Mouse (Mus musculus): ENCODE measurements around the gene Ppp1r13l.

Ppp1r13l gene

DNA sequence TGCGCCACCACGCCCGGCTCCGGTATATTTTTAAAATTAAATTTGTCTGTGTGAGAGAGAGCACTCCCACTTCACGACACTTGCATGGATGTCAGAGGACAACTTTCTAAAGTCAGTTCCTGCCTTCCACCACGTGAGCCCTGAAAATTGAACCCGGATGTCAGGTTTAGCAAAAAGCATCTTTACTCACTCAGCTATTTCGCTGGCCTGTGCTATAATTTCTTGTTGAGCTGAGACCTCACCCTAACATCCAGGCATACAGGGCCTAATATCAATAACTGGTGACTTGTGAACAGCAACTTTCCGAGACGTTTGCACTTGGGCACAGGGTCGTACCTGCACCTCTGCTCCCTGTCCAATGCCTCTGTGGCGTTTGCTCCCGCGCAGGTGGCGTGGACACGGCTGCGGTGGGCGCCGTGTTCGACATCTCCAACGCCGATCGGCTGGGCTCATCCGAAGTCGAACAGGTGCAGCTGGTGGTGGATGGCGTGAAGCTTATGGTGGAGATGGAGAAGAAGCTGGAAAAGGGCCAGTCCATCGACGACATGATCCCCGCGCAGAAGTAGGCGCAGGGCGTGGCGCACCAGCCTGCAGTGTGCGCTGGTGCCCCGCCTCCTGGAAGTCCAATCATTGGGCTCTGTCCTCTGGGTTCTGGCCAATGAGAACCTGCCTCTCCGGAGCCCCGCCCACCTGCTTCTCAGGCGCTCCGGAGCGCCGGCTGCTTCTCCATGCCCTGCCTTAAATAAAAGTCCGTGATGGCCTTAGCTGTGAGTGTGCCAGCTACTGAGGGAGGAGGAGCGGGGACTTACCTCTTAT, 61.5 kb downstream of the Ppp1r13l start:
- peak; percentile 83 for DNase-seq

DNA sequence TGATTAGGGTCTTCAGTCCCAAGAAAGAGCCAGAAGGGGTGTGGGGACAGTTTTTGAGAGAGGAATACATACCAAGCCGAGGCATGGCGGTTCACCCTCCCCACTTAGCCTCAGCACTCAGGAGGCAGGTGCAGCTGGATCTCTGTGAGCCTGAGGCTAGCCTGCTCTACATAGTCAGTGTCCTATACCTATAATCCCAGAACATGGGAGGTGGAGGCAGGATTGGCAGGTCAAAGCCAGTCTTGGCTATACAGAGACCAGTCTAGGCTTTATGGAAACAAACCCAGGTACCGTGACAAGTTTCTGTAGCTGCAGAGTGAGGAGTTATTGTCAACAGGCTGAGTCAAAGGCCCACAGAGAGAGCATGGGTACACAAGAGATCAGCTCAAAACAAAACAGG, 63.5 kb downstream of the Ppp1r13l start:
- DNase-seq, result no peak

GRCm38 (mm10) chr7:19424051-19424450, 64.5 kb downstream of the Ppp1r13l start:
- DNase-seq, result no peak

DNA sequence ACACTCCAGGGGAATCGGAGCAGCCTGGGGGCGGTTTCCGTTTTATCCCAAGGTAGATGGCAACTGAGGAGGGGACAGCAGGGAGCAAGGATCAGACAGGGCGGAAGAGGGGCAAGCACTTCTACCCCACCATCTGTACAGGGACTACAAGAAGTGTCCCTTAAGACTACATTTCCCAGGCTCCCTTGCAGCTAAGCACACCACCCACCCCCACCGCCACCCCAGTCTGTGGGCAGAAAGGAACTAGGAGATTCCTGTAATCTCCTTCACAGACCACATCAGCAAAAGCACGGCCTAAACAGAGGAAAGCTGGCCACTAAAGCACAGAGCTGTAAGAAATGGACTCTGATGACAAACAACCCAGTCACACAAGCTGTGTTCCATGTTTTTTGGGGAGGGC, 66.8 kb downstream of the Ppp1r13l start:
- DNase-seq, result no peak

DNA sequence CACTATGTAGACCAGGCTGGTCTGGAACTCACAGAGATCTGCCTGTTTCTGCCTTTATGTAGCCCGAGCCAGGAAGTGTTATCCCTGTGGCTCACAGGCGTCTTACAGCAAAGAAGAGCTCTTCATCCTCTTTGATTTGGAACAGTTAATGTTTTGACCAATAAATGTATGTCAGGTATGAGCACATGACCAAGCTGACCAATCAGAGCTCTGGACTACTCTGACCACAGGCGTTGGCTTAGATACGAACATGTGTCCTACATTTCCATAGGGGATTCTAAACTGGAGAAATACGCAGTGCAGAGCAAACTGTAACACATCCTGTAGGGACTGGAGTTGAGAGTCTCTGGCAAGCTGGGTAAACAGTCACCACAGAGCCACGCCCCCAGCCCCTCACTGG, 67.3 kb downstream of the Ppp1r13l start:
- DNase-seq, result no peak
